Mouse (Mus musculus) liver, adult 2 months (tissue): ENCODE data around the gene Ift140. TPM values are rescaled to one million over a fixed set of nuclear protein-coding genes. Genes with fewer than 3 reads are reported as not detected.

Experiments
- DNase-seq: peaks from one replicate; pipeline ENCODE4 v3.0.0-alpha.2; 2011; ENCODE audit warnings: low read depth, low spot score; ENCODE audit errors: extremely low read depth
- H3K27ac ChIP-seq: fragments of 200-500 bp; replicated peaks from 2 replicates; pipeline ENCODE4 v1.5.1; 2012; ENCODE audit warnings: low read depth, mild to moderate bottlenecking, control low read depth, inconsistent platforms, low read length; ENCODE audit not compliant: insufficient read depth
- H3K27me3 ChIP-seq: fragments of 200-500 bp; 2 replicates; pipeline ENCODE4 v1.6.1; 2012; ENCODE audit warnings: mild to moderate bottlenecking, moderate library complexity, low read length, inconsistent platforms; ENCODE audit not compliant: control insufficient read depth, insufficient read depth
- H3K36me3 ChIP-seq: fragments of 200-500 bp; 2 replicates; pipeline ENCODE4 v1.6.1; 2012; ENCODE audit warnings: low read length, inconsistent platforms; ENCODE audit not compliant: control insufficient read depth, insufficient read depth
- H3K4me1 ChIP-seq: fragments of 200-500 bp; 2 replicates; pipeline ENCODE4 v1.6.1; 2011; ENCODE audit warnings: low read length; ENCODE audit not compliant: control insufficient read depth, insufficient read depth
- H3K4me3 ChIP-seq: fragments of 200-500 bp; 2 replicates; pipeline ENCODE4 v1.5.1; 2011; ENCODE audit warnings: low read depth, mild to moderate bottlenecking, control low read depth, low read length, moderate library complexity; ENCODE audit not compliant: insufficient read depth
- H3K79me2 ChIP-seq: fragments of 200-500 bp; 2 replicates; pipeline ENCODE4 v1.6.1; 2012; ENCODE audit warnings: inconsistent platforms, mild to moderate bottlenecking, low read length, moderate library complexity; ENCODE audit not compliant: control insufficient read depth, insufficient read depth
- H3K9ac ChIP-seq: fragments of 200-500 bp; 2 replicates; pipeline ENCODE4 v1.6.1; 2012; ENCODE audit warnings: low read depth, mild to moderate bottlenecking, control low read depth, inconsistent platforms, low read length
- CTCF ChIP-seq: fragments of 200-500 bp; IDR thresholded peaks from 2 replicates; pipeline ENCODE4 v1.5.1; 2011; ENCODE audit warnings: low read depth, low read length, control low read depth
- POLR2A ChIP-seq: fragments of 200-500 bp; IDR thresholded peaks from 2 replicates; pipeline ENCODE4 v1.6.1; 2011; ENCODE audit warnings: low read length, control low read depth; ENCODE audit not compliant: insufficient read depth; ENCODE audit errors: extremely low read depth
- WGBS: fragments of 180-500 bp; shearing (Covaris S2); methylation state at CpG from one replicate; pipeline ENCODE4 v1.1.7; 2018; 5-methylcytosine and 5-hydroxymethylcytosine counted together
- polyA plus RNA-seq: library from polyadenylated mRNA; depleted of rRNA; stranded (reverse); fragments of >200 nt; gene quantifications from 2 replicates; pipeline ENCODE4 v1.2.3, GENCODE M21; 2012; rRNA removed
- total RNA-seq: library from RNA; depleted of rRNA; stranded (reverse); fragments of >200 nt; gene quantifications from 2 replicates; pipeline ENCODE4 v1.2.3, GENCODE M21; 2014; rRNA removed

Gene Ift140
- 4.6 and 5.4 TPM in 2 replicates for total RNA-seq
- 3.4 and 3.6 TPM in 2 replicates for polyA plus RNA-seq

GRCm38 (mm10) chr17:25015655-25016291 is at the start of gene Ift140, which contains the start of gene Cramp1l:
Gene Ift140 (plus strand): TSS chr17:25016085.
Gene Cramp1l (minus strand): TSS chr17:25015788.
- Histone ChIP-seq H3K27ac (peak within 1 kb of the TSS; percentile 62), H3K27me3 (no peaks in the 10 kb centered on the region), H3K79me2 (peaks cover 22% of the 10 kb centered on the region), H3K4me1 (peaks cover 1% of the 10 kb centered on the region; the same call in 1 of the 2 replicates), H3K36me3 (peaks cover 4% of the 10 kb centered on the region; the same call in 1 of the 2 replicates), H3K9ac (peak within 1 kb of the TSS; percentile 76), H3K4me3 (peak within 1 kb of the TSS; percentile 64)
- TF ChIP-seq CTCF, result no peak
- TF ChIP-seq POLR2A, result peak; percentile 61; the same call in 1 of the 2 replicates
- peak; percentile 96 for DNase-seq
- under 1% methylated on average over 62 of the region's 62 CpGs for WGBS

GRCm38 (mm10) chr17:24987221-24987620 is 28.7 kb upstream of the Ift140 start:
- Histone ChIP-seq H3K27me3 (no peaks in the 10 kb centered on the region), H3K36me3 (peaks cover 75% of the 10 kb centered on the region), H3K9ac (no peak overlapping the region), H3K27ac (no peak overlapping the region), H3K79me2 (0 out of 2 replicates have a peak, but pooled peaks cover 5% of the 10 kb centered on the region), H3K4me3 (no peak overlapping the region), H3K4me1 (no peaks in the 10 kb centered on the region)
- TF ChIP-seq CTCF (no peak), POLR2A (no peak)
- DNase-seq, result no peak
- 94% methylated on average over 6 of the region's 6 CpGs for WGBS

- Histone ChIP-seq H3K27ac (no peak overlapping the region), H3K4me3 (no peak overlapping the region), H3K4me1 (no peaks in the 10 kb centered on the region), H3K9ac (no peak overlapping the region), H3K36me3 (peaks cover 78% of the 10 kb centered on the region), H3K79me2 (peaks cover 9% of the 10 kb centered on the region; the same call in 1 of the 2 replicates), H3K27me3 (no peaks in the 10 kb centered on the region)
- DNase-seq, result no peak
- TF ChIP-seq CTCF (no peak), POLR2A (no peak)
- WGBS, result 95% methylated on average over 6 of the region's 6 CpGs
These were observed 21.2 kb upstream of the Ift140 start for GRCm38 (mm10) chr17:24994721-24995120.

GRCm38 (mm10) chr17:25005102-25005501 is 10.8 kb upstream of the Ift140 start:
- no peaks in the 10 kb centered on the region for H3K4me1 ChIP-seq
- H3K9ac ChIP-seq, result no peak overlapping the region
- peaks cover 28% of the 10 kb centered on the region for H3K36me3 ChIP-seq
- no peak for DNase-seq
- 98% methylated on average over 3 of the region's 3 CpGs for WGBS
- TF ChIP-seq POLR2A, result no peak
- peak; percentile 28 for TF ChIP-seq CTCF
- peaks cover 29% of the 10 kb centered on the region for H3K79me2 ChIP-seq
- no peak overlapping the region for H3K27ac ChIP-seq
- no peaks in the 10 kb centered on the region for H3K27me3 ChIP-seq
- H3K4me3 ChIP-seq, result no peak overlapping the region

GRCm38 (mm10) chr17:25007480-25007879 is 8.4 kb upstream of the Ift140 start:
- TF ChIP-seq POLR2A (no peak), CTCF (no peak)
- peaks cover 31% of the 10 kb centered on the region for H3K36me3 ChIP-seq
- no peak overlapping the region for H3K4me3 ChIP-seq
- no peaks in the 10 kb centered on the region for H3K27me3 ChIP-seq
- H3K4me1 ChIP-seq, result no peaks in the 10 kb centered on the region
- no peak overlapping the region for H3K27ac ChIP-seq
- H3K9ac ChIP-seq, result no peak overlapping the region
- DNase-seq, result peak; percentile 16
- peaks cover 38% of the 10 kb centered on the region for H3K79me2 ChIP-seq
